Mouse (Mus musculus) kidney, embryonic 16.5 days (tissue): Measurements from ENCODE around the gene Smarca4. TPM values are rescaled to one million over a fixed set of nuclear protein-coding genes. Genes with fewer than 3 reads are reported as not detected.
"Not testable (repeated sequence)": the region's sequence is repeated elsewhere in the genome, so short reads cannot be mapped to it uniquely, and the experiment has no call there.

ENCODE experiments used
- ATAC-seq: fragments of 200-750 bp; cut with Nextera tagmentation; 2 replicates; pipeline ENCODE4 v1.8.0; 2017; ENCODE audit warnings: moderate TSS enrichment; ENCODE audit not compliant: low FRiP score, low TSS enrichment
- H3K27ac ChIP-seq: fragments of 300-500 bp; sonication (generic); 2 replicates; pipeline ENCODE4 v1.5.1; 2014; ENCODE audit warnings: low read length
- H3K27me3 ChIP-seq: fragments of 300-500 bp; sonication (generic); 2 replicates; pipeline ENCODE4 v1.6.1; 2014; ENCODE audit warnings: low read length, control low read depth, mixed read lengths; ENCODE audit not compliant: insufficient read depth
- H3K36me3 ChIP-seq: fragments of 300-500 bp; sonication (generic); 2 replicates; pipeline ENCODE4 v1.6.1; 2014; ENCODE audit warnings: low read length, control low read depth, mixed read lengths; ENCODE audit not compliant: insufficient read depth
- H3K4me1 ChIP-seq: fragments of 300-500 bp; sonication (generic); 2 replicates; pipeline ENCODE4 v1.6.1; 2014; ENCODE audit warnings: low read length, control low read depth, mixed read lengths; ENCODE audit not compliant: insufficient read depth
- H3K4me2 ChIP-seq: fragments of 300-500 bp; sonication (generic); replicated peaks from 2 replicates; pipeline ENCODE4 v1.6.1; 2014; ENCODE audit warnings: low read depth, low read length
- H3K4me3 ChIP-seq: fragments of 300-500 bp; sonication (generic); 2 replicates; pipeline ENCODE4 v1.5.1; 2014; ENCODE audit warnings: mild to moderate bottlenecking, low read length
- H3K9ac ChIP-seq: fragments of 300-500 bp; sonication (generic); replicated peaks from 2 replicates; pipeline ENCODE4 v1.6.1; 2014; ENCODE audit warnings: low read length
- H3K9me3 ChIP-seq: fragments of 300-500 bp; sonication (generic); 2 replicates; pipeline ENCODE4 v1.6.1; 2016; ENCODE audit warnings: low read length, control low read depth
- WGBS: fragments of 180-500 bp; shearing (Covaris S2); extraction: QIAGEN DNeasy Blood & Tissue Kit; methylation state at CpG from one replicate; pipeline ENCODE4 v1.1.7; 2014; 5-methylcytosine and 5-hydroxymethylcytosine counted together
- polyA plus RNA-seq: library from polyadenylated mRNA; unstranded; fragments of >200 nt; fragmentation: Nextera tagmentation; extraction: Ambion mirVana; gene quantifications from 2 replicates; pipeline ENCODE4 v1.2.1, GENCODE M21; 2015

Smarca4 gene
- polyA plus RNA-seq, 1 experiment from 2014 or later, result 91.2 TPM

DNA sequence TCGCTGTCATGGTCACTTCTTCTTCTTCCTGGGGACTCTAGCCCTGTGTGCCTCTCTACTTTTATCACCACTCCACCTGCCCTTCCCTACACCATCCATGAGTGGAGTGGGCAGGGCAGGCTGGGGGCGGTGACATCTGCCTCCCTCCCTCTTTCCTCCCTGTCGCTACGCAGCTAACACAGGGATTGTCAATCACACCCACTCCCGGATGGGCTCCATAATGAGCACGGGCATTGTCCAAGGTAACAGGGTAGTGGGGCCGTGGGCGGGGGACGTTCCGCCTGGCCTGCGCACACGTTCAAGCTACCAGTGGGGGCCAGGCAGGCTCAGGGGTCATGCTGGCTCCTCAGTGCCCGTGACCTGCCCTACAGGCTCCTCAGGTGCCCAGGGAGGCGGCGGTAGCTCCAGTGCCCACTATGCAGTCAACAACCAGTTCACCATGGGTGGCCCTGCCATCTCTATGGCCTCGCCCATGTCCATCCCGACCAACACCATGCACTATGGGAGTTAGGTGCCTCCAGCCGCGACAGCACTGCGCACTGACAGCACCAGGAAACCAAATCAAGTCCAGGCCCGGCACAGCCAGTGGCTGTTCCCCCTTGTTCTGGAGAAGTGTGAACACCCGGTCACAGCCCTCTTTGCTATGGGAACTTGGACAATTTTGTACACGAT, 28.2 kb upstream of the Smarca4 start:
- H3K9me3 ChIP-seq, result no peaks in the 10 kb centered on the region
- no peak overlapping the region for H3K27ac ChIP-seq
- peaks cover 11% of the 10 kb centered on the region for H3K4me1 ChIP-seq
- H3K27me3 ChIP-seq, result no peaks in the 10 kb centered on the region
- no peak for ATAC-seq
- 84% methylated on average over 23 of the region's 23 CpGs for WGBS
- no peak overlapping the region for H3K4me2 ChIP-seq
- no peak overlapping the region for H3K9ac ChIP-seq
- no peak overlapping the region for H3K4me3 ChIP-seq
- H3K36me3 ChIP-seq, result peaks cover 67% of the 10 kb centered on the region

DNA sequence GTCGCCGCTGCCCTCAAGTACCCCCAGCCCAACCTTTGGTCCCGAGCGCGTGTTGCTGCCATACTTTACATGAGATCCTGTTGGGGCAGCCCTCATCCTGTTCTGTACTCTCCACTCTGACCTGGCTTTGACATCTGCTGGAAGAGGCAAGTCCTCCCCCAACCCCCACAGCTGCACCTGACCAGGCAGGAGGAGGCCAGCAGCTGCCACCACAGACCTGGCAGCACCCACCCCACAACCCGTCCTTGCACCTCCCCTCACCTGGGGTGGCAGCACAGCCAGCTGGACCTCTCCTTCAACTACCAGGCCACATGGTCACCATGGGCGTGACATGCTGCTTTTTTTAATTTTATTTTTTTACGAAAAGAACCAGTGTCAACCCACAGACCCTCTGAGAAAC, 27.6 kb upstream of the Smarca4 start:
- Histone ChIP-seq H3K27ac (no peak overlapping the region), H3K9me3 (no peaks in the 10 kb centered on the region), H3K4me2 (no peak overlapping the region), H3K9ac (no peak overlapping the region), H3K4me3 (no peak overlapping the region), H3K27me3 (no peaks in the 10 kb centered on the region), H3K4me1 (peaks cover 11% of the 10 kb centered on the region), H3K36me3 (peaks cover 62% of the 10 kb centered on the region)
- 91% methylated on average over 8 of the region's 8 CpGs for WGBS
- no peak for ATAC-seq

- H3K4me2 ChIP-seq, result no peak overlapping the region
- H3K36me3 ChIP-seq, result peaks cover 54% of the 10 kb centered on the region
- no peak overlapping the region for H3K9ac ChIP-seq
- H3K27ac ChIP-seq, result no peak overlapping the region
- ATAC-seq, result no peak
- H3K4me3 ChIP-seq, result no peak overlapping the region
- WGBS, result 96% methylated on average over 5 of the region's 5 CpGs
- peaks cover 22% of the 10 kb centered on the region for H3K4me1 ChIP-seq
- H3K9me3 ChIP-seq, result no peaks in the 10 kb centered on the region
- H3K27me3 ChIP-seq, result no peaks in the 10 kb centered on the region
These were observed 26.4 kb upstream of the Smarca4 start for GRCm38 (mm10) chr9:21589538-21589937.

GRCm38 (mm10) chr9:21591127-21591830, 24.7 kb upstream of the Smarca4 start:
- Histone ChIP-seq H3K4me1 (peaks cover 22% of the 10 kb centered on the region), H3K27ac (no peak overlapping the region), H3K9me3 (no peaks in the 10 kb centered on the region), H3K9ac (peak overlapping the region; percentile 80; the same call in 1 of the 2 replicates), H3K4me3 (peak overlapping the region; percentile 92; the same call in 1 of the 2 replicates), H3K4me2 (peak overlapping the region; percentile 92), H3K36me3 (peaks cover 39% of the 10 kb centered on the region), H3K27me3 (no peaks in the 10 kb centered on the region)
- WGBS, result 80% methylated on average over 6 of the region's 6 CpGs
- ATAC-seq, result no peak

DNA sequence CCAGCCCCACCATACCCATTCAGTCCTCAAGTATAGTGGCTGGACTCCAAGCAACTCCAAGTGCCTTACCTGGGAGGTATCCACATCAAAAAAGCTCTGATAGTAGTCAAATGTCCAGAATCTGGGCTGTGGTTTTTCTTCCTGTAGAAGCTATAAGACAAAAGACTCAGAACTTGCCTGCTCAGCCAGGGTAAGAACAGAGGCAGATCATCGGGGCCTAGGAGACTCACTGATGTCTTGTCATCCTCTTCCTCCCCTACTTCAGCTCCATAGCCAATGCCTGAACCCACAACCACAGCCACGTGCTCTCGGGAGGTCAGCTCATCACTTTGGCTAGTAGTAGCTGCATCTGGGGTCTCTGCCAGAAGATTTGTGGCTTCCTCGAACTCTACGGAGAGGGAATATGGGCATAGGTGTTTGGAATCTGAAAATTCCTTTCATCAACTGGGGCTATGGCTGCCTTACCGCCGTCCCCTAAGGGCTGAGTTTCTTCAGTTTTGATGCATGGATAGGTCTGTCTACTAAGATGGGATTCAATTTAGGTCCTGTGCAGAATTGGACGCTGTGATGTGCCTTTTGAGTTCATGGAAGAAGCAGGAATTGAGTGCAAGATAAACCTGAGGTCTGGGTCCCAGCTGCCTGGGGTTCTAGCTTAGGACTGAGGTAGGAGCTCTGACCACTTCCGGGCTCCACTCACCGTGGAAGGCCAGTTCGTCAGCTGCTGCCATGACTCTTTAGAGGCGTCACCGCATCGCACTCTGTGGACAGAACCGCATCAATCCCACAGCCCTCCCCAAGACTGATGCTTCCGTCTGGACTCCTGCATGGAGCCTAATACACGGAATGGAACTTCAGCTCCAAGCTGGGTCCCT, 23.9 kb upstream of the Smarca4 start:
- H3K9ac ChIP-seq, result peak overlapping the region; percentile 80
- peak overlapping the region; percentile 58; the same call in 1 of the 2 replicates for H3K27ac ChIP-seq
- peaks cover 33% of the 10 kb centered on the region for H3K36me3 ChIP-seq
- WGBS, result 20% methylated on average over 17 of the region's 17 CpGs
- peaks cover 22% of the 10 kb centered on the region for H3K4me1 ChIP-seq
- H3K4me2 ChIP-seq, result peak overlapping the region; percentile 92
- ATAC-seq, result peak; percentile 64; the same call in 1 of the 2 replicates
- H3K9me3 ChIP-seq, result no peaks in the 10 kb centered on the region
- no peaks in the 10 kb centered on the region for H3K27me3 ChIP-seq
- peak overlapping the region; percentile 92 for H3K4me3 ChIP-seq

DNA sequence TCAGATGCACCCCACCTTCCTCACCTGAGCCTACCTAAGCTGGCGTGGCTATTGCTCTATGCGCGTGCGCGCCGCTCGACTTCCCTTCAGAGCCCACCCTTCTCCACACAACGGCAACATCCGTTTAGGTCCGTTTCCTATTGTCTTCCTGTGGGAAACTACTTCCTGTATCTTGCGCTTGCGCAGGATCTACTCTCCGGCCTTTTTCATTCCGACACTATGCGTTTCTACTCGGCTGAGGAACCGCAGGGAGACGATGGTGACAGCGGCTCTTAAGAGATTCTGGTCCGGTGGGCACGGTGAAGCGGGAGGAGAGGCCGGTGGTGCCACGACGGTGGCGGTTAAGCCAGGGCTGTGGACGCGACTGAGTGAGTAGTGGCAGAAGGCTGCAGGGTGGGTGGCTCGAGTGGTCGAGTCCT, 23.3 kb upstream of the Smarca4 start, which contains the start of the genes Timm29 and Yipf2:
Gene Timm29, plus strand, starts transcription at position 20 of the 419 bp plus-strand sequence.
Gene Yipf2, minus strand, starts transcription at position 126 of the 419 bp plus-strand sequence.
- peak within 1 kb of the TSS; percentile 92 for H3K4me3 ChIP-seq
- peak within 1 kb of the TSS; percentile 80 for H3K27ac ChIP-seq
- H3K9ac ChIP-seq, result peak within 1 kb of the TSS; percentile 80
- ATAC-seq, result peak; percentile 93
- no peaks in the 10 kb centered on the region for H3K27me3 ChIP-seq
- 0% methylated on average over 30 of the region's 30 CpGs for WGBS
- H3K36me3 ChIP-seq, result peaks cover 26% of the 10 kb centered on the region
- peak within 1 kb of the TSS; percentile 92 for H3K4me2 ChIP-seq
- H3K4me1 ChIP-seq, result peaks cover 22% of the 10 kb centered on the region
- H3K9me3 ChIP-seq, result no peaks in the 10 kb centered on the region

DNA sequence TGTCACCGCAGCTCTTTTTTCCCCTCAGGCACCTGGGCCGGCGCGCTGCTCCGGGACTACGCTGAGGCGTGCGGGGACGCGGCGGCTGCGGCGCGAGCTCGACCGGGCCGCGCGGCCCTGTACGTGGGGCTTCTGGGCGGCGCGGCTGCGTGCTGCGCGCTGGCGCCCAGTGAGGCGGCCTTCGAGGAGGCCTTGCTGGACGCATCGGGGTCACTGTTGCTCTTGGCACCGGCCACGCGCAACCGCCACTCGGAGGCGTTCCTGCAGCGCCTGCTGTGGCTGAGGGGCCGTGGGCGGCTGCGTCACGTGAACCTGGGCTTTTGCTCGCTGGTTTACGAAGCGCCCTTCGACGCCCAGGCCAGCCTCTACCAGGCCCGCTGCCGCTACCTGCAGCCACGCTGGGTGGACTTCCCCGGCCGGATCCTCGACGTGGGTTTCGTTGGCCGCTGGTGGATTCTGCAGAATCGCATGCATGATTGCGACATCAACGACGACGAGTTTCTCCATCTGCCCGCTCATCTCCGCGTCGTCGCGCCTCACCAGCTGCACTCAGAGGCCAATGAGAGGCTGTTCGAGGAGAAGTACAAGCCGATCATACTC, 22.7 kb upstream of the Smarca4 start:
- H3K9ac ChIP-seq, result peak overlapping the region; percentile 80
- H3K4me3 ChIP-seq, result peak overlapping the region; percentile 92
- peak overlapping the region; percentile 92 for H3K4me2 ChIP-seq
- H3K9me3 ChIP-seq, result no peaks in the 10 kb centered on the region
- WGBS, result 1% methylated on average over 63 of the region's 69 CpGs
- H3K27ac ChIP-seq, result peak overlapping the region; percentile 80
- peaks cover 22% of the 10 kb centered on the region for H3K4me1 ChIP-seq
- peak; percentile 49 for ATAC-seq
- H3K36me3 ChIP-seq, result peaks cover 21% of the 10 kb centered on the region
- H3K27me3 ChIP-seq, result no peaks in the 10 kb centered on the region

GRCm38 (mm10) chr9:21594350-21594749, 21.6 kb upstream of the Smarca4 start:
- Histone ChIP-seq H3K4me1 (peaks cover 22% of the 10 kb centered on the region), H3K4me3 (peak overlapping the region; percentile 92; the same call in 1 of the 2 replicates), H3K36me3 (peaks cover 12% of the 10 kb centered on the region; the same call in 1 of the 2 replicates), H3K4me2 (peak overlapping the region; percentile 92)
- 88% methylated on average over 8 of the region's 8 CpGs for WGBS
- H3K9me3 ChIP-seq, H3K27me3 ChIP-seq, H3K9ac ChIP-seq, H3K27ac ChIP-seq, ATAC-seq: not testable (repeated sequence)

DNA sequence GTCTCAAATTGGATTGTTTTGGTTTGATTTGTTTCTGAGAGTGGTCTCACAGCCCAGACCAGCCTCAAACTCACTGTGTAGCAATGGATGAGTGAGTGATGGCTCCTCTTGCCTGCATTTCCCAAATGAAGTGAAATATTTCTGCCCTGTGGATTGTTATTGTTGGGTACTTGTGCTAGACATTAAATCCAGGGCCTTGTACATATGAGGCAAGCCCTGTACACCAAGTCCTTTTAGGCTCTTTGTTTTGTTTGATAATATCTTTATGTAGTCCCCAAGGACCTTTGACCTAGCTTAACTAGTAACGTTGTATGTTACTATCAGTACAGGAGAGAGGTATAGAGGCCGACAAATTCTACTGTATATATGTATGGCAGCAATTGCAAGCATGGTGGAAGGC, 21.1 kb upstream of the Smarca4 start:
- Histone ChIP-seq H3K9me3 (no peaks in the 10 kb centered on the region), H3K27ac (no peak overlapping the region), H3K4me1 (peaks cover 22% of the 10 kb centered on the region), H3K27me3 (no peaks in the 10 kb centered on the region), H3K4me2 (no peak overlapping the region), H3K9ac (no peak overlapping the region), H3K36me3 (peaks cover 7% of the 10 kb centered on the region; the same call in 1 of the 2 replicates), H3K4me3 (no peak overlapping the region)
- WGBS, result 82% methylated on average over 2 of the region's 2 CpGs
- no peak for ATAC-seq
